Mouse (Mus musculus): Measurements from ENCODE around the gene Susd1.

DNA sequence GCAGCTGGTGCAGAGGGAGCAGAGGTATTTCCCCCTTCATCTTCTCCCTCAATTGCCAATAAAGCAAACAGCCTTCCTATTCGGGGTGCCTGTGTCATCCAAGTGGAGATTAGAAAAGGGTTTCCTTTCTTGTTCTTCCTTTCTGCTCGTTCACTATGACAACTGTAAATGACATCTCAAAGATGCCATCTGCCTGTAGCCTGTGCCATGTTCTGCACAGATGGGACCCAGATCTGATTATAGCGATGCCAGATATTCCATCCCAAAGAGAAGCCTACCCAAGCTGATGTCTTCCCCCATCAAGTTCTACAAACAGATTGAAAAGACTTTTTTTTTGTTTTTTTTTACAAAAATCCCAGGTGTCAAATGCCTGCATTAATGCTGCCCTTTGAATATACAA lies 54.6 kb downstream of the Susd1 start:
- TF ChIP-seq GATA1 (IDR thresholded peaks at IDR 0.05; ENCODE audit: borderline replicate concordance, low read length) = no peak
- no peak for TF ChIP-seq CTCF (IDR thresholded peaks at IDR 0.05; ENCODE audit: low read depth, low read length)
- no peak for TF ChIP-seq POLR2AphosphoS5 (IDR thresholded peaks at IDR 0.05; ENCODE audit: insufficient replicate concordance, low read depth, low read length)

Data from G1E (cell line).